Mouse (Mus musculus) cortical plate, adult 2 months (tissue): ENCODE results near the gene Sema4d.

Source experiments
- CTCF ChIP-seq: fragments of 200-500 bp; IDR thresholded peaks from 2 replicates; pipeline ENCODE4 v1.5.1; 2011; ENCODE audit warnings: mild to moderate bottlenecking, control low read depth, low read length; ENCODE audit not compliant: insufficient read depth; ENCODE audit errors: extremely low read depth
- POLR2A ChIP-seq: fragments of 200-500 bp; IDR thresholded peaks from 2 replicates; pipeline ENCODE4 v1.6.1; 2011; ENCODE audit warnings: mild to moderate bottlenecking, low read length, control low read depth; ENCODE audit not compliant: insufficient read depth; ENCODE audit errors: extremely low read depth

DNA sequence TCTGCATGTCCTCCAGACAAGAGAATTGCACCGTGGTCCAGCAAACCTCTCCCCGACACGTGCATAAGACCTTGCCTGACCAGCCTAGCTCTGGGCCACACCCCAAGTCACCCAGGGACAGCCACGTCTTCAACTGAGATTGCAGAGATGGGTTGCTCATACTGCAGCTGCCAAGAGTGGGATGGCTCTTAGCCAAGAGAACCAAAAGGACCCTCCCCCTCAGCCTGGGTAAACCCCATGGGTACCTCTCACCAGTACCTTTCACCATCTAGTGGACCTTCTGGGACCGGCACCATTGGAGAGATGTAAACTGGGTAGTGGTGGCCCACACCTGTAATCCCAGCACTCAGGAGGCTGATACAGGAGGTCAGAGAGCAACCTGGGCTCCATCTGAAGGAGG lies 2.8 kb downstream of the Sema4d start:
- no peak for TF ChIP-seq POLR2A
- no peak for TF ChIP-seq CTCF
